Mouse (Mus musculus): ENCODE measurements around the gene Rnf20.

DNA sequence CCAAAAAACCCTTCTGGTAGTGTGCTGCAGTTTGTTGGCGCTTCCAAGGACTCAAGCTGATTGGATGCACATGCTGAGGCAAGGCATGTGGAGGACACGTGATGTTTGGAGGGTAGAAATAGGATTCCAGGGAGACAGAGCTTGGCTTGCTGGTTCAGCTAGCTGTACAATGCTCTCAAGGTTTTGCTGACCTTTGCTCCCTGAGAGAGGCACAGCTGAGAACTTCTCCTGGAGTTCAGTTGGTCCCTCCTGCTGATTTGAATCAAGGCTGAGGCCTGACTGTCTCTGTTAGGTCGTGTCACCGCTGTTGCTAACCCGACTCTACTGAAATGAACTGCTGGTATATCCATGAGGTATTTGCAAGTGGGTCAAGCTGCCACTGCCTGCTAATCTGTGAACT is 2.9 kb upstream of the Rnf20 start:
- TF ChIP-seq CTCF (IDR thresholded peaks at IDR 0.05; ENCODE audit: low read depth) = no peak
- TF ChIP-seq EP300 (optimal IDR thresholded peaks at IDR 0.05) = no peak
